Mouse (Mus musculus): ENCODE data around the gene Hsd17b3. TPM values are rescaled to one million over a fixed set of nuclear protein-coding genes. Genes with fewer than 3 reads are reported as not detected.
A peak's percentile ranks its signal among the peaks of the same experiment; 100 is the strongest.

Gene Hsd17b3
- total RNA-seq, 2 experiments from 2014 or later = not detected

GRCm38 (mm10) chr13:64018586-64019141 lies 70.4 kb downstream of the Hsd17b3 start:
- DNase-seq = no peak

GRCm38 (mm10) chr13:64016048-64016447 lies 73.0 kb downstream of the Hsd17b3 start:
- DNase-seq = peak; percentile 26

GRCm38 (mm10) chr13:64011157-64011556 lies 77.9 kb downstream of the Hsd17b3 start:
- DNase-seq = no peak

Other genes starting within 250 kb of the Hsd17b3 start
- 1 to 10 TPM; 7.7 to 9.4 TPM for gene Slc35d2, start 40.1 kb upstream of the Hsd17b3 start, total RNA-seq (2021)
- 10 to 100 TPM; 19.0 to 19.6 TPM for gene Zfp367, start 64.0 kb upstream of the Hsd17b3 start, total RNA-seq (2021)
- gene Habp4, start 72.6 kb upstream of the Hsd17b3 start, total RNA-seq (2021) = 10 to 100 TPM; 20.4 to 24.7 TPM
- gene Cdc14b, start 186.1 kb upstream of the Hsd17b3 start, total RNA-seq (2021) = 10 to 100 TPM; 10.1 TPM
- gene Aaed1, start 223.5 kb upstream of the Hsd17b3 start, total RNA-seq (2021) = 10 to 100 TPM; 52.7 to 57.2 TPM